Mouse (Mus musculus): ENCODE data around the gene Gm45785.

Gm45785 gene

DNA sequence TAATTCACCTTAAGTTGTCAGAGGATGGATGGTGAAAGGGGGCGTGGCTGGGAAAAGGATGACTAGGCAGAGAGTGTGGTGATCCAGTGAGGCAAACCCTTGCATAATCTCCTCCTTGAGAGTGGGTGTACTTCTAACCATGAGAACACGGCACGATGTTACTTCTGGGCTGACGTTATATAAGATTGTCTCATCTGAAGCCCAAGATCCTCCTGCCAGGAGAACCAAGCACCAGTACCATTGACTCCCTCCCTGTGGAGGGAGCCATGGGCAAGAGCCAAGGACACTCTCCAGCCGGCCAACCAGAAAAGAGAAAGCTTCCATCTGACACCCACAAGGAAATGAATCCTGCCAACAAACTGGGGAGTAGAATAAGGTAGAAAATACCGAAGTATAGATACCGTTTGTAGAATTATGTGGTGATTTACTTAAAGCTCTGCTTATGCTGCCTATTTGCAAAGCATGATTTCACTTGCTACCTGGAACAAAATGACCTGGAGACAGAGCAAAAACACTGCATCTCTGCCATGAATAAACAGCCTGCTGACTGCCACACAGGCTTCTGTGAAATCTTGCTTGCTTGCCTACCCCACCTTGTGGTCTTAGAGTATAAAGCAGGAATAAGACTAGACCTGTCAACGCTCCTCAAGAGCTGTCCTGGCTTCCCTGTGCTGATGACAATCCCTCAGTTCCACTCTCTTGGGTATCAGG, 27.8 kb downstream of the Gm45785 start:
- no peak for DNase-seq

DNA sequence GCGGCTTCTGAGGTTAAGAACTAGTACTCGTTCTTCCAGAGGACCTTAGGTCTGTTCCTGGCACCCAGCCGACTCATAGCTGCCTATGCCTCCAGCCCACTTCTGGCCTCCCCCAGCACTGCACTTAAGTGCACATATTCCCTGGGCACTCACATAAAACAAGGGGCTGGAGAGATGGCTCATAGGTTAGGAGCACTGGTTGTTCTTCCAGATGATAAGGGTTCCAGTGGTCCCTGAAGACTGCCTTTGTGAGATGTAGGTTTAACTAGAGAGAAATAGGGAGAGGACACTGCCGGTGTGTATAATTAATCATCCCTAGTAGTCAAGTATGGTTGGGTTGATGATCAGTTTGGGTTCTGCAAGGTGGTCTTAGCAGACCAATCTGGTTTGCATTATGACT, 33.4 kb downstream of the Gm45785 start:
- no peak for DNase-seq

GRCm38 (mm10) chr7:140821653-140822329, 34.3 kb downstream of the Gm45785 start, which contains the start of gene Zfp941:
Zfp941 (minus strand) TSS chr7:140822178.
- peak; percentile 71 for DNase-seq

- DNase-seq = no peak
Measured at GRCm38 (mm10) chr7:140821305-140821652, 34.9 kb downstream of the Gm45785 start.

DNA sequence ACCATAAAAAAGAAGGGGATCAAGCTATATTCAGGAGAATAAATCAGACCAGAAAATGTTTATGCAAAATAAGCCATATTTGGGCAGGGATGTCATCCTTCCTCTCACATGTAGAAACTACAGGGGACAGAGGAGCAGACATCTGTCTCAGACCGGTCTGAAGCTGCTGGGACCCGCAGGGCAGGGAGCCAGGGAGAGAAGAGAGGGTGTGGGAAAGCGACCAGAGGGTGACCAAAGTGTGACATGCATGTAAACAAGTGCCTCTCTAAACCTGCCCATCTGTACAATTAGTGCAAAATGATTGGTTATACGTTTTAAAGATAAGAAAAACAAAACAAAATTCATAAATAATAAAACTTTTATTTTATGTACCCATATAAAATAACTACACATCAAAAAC, 36.0 kb downstream of the Gm45785 start:
- DNase-seq = no peak

- DNase-seq = no peak
Measured at GRCm38 (mm10) chr7:140812850-140813249, 43.3 kb downstream of the Gm45785 start.

DNA sequence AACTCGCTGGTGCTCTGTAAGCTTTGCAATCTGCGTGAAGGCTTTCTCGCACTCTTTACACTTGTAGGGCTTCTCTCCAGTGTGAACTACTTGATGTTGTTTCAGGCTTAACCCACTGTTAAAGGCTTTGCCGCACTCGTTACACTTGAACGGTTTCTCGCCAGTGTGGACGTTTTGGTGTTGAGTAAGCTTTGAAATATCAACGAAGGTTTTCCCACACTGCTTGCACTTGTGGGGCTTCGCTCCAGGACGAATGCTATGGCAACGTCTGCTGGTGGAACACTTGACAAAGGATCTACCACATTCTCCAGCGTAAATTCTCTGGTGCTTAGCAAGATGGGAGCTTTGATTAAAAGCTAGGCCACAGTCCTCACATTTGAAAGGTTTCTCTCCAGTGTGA, 44.4 kb downstream of the Gm45785 start:
- no peak for DNase-seq

DNA sequence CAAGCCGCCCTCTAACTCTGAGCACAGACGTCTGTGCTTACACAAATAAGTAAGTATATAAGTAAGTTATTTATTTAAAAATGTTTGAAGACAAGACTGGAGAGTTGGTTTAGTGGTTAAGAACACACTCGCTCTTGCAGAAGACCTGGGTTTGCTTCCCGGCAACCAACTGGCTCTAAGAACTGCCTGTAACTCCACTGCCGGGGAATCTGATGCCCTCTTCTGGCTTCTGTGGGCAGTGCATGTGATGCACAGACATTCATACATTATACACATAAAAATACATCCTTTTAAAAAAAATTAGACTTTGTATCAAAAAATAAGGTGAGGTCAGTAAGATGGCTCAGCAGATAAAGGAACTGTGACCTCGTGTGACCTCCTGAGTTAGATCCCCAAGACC, 45.6 kb downstream of the Gm45785 start:
- no peak for DNase-seq

GRCm38 (mm10) chr7:140805704-140806103, 50.4 kb downstream of the Gm45785 start:
- no peak for DNase-seq

DNA sequence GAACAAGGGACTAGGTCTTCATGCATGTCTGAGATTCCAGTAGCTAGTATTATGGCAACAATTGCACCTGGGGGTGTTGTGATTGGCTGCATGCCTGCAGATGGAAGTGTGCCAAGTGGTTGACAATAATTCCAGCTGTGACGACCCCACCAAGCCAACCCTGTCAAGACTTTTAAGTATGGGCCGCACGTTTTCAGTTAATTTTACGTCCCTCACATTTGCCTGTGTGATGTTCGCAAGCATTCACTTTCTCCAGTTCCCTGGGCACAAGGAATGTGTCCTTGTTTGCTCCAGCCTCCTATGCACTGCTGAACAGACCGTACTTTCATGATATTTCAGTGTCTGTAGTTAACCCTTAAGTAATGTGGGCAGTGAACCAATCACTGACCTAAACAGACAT, 53.5 kb downstream of the Gm45785 start:
- DNase-seq = no peak

GRCm38 (mm10) chr7:140798212-140798611, 57.9 kb downstream of the Gm45785 start:
- no peak for DNase-seq

DNA sequence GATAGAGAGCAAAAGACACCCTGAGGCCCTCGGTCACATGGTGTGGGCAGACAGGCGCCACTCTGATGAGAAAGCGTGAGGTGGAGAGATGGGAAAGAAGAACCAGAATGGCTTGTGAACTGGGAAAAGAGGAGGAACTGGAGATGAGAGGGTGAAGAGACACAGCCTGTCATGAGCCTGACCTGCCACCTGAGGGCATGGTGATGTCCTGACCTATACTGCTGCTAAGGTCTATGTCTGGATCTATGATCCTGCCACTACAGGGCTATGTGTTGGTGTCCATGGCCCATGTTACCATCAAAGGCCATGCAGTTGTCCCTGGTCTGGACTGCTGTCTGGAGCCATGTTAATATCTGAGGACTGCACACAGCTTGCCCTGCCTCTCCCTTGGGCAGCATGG, 58.5 kb downstream of the Gm45785 start:
- no peak for DNase-seq

DNA sequence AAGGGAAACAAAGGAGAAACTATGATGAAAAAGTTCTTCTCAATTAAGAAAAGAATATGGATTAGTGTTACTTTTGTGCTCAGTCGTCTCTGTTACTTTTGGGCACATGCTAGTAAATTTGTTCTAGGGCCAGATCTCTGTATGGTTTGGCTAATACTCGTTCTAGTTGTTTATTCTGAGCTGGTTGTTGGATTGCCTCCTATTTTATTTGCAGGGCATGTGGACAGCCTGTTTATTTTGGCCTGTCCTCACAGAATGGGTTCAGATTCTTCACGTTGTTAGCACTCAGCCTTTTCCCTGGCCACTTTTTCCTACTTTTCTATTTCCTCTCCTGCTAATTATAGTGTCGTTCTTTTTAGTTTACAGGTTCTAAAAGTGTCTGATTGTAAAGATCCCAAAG, 62.6 kb downstream of the Gm45785 start:
- no peak for DNase-seq

DNA sequence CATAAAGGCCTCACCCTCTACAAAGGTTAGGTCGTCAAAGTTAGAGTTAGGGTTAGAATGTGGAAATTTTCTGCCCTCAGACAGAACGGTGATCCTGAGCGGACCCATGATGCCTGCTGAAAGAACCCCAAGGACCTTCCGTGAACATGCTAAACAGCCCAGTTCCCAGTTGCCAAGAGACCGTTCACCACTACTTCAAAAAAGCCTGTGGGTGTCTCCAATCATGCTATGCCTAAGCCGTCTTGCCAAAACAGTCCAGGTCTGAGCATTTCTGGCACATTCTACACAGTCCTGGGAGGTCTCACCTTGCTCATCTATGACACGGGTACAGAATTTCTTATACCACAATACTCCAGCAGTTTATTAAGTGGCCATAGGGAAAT, 68.1 kb downstream of the Gm45785 start:
- no peak for DNase-seq

DNA sequence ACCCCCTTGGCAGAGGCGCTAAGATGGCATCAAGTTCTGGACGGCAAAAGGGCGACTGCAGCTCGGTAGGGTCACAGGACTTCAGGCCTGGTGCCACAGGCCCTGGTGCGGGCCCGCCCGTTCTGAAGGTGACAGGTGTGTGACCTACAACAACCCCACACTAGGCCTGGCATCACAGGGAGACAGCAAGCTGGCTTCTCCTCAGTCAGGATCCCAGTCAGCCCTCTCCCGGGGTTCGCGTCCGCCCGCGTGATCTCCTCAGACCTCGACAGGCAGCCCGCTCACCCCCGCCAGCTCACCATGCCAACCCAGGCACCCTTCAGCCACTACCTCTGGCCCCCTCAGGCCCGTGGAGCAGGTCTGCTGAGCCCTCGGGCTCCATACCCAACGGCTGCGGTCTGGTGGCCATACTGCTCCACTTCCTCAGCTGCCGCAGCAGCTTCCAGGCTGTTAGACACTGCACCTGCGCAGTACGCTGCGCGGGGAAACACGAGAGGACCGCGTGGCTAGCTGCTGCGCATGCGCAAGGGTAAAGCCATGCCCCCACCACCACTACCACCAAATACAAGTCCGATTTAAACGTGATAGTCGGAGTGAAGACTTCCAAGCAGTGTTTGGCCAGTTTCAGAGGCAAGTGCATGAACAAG, 68.6 kb downstream of the Gm45785 start, which contains the start of gene Syce1:
TSS of gene Syce1 (minus strand) at position 447 of the 647 bp plus-strand sequence.
- DNase-seq = no peak

DNA sequence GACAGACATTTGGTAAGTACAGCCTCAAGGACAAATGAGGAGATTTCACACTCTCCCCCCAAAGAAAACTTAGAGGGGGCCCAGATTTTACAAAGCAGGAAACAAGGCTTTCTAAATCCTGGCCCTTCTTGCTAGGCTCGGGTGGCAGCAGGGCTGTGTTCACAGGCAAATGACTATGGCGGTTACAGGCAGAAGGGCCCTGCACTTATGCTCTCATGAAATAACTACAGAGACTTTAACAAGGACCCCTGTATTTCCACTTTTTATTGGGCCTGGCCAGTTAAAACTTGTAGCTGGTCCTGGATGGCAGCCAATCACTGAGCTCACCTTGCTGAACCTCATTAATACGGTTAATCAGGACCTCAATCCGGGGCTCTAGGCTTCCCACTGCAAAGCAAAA, 75.6 kb downstream of the Gm45785 start:
- no peak for DNase-seq
